In the genomic region with DNA sequence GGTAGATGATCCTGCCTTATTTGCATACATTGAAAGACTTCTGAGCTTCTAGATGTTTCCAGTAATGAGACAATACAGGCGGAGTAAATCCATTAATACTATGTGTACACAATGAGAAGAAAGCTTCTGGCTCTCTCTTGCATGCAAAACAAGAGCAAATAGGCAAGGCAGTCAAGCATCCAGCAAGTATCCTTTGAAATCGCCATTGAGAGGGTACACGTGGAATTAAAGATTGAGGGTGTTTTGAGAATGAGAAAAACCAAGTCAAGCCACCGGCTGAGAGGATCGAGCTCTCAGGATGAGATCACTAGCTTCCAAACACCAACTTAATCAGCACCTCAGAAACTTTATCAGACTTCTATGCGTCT, we compare ENCODE assay signal across 25 mouse cellular contexts.
A peak's percentile ranks its signal among the peaks of the same experiment; 100 is the strongest.
DNase-seq lines count a peak whose midpoint lies in the region; ATAC-seq lines count a peak whose summit lies in the region.
"Had no signal": no experiment of that assay in that cellular context is flagged by ENCODE, and none has a peak within 500 bp of the region (broad histone marks: within the 10 kb centered on the region; RNA-seq: fewer than 3 reads in every experiment).

No protein-coding gene starts in this region.

- peaks cover 26% of the 10 kb centered on the region for H3K4me1 ChIP-seq in hindbrain, embryonic 15.5 days (replicated peaks)
- H3K4me1 ChIP-seq in hindbrain, embryonic 16.5 days (ENCODE audit: control insufficient read depth, insufficient read depth, low read depth, low read length), result peaks cover 21% of the 10 kb centered on the region
- peaks cover 33% of the 10 kb centered on the region for H3K4me1 ChIP-seq in forebrain, embryonic 15.5 days
- peaks cover 38% of the 10 kb centered on the region for H3K4me1 ChIP-seq in midbrain, embryonic 13.5 days (replicated peaks)
- H3K4me1 ChIP-seq: embryonic facial prominence, embryonic 12.5 days; limb, embryonic 10.5 days; lung, embryonic 15.5 days had no signal

- peaks cover 3% of the 10 kb centered on the region; the same call in 1 of the 2 replicates for H3K27me3 ChIP-seq in hindbrain, embryonic 15.5 days
- H3K27me3 ChIP-seq in hindbrain, embryonic 16.5 days (replicated peaks; ENCODE audit: control insufficient read depth, insufficient read depth, low read length), result no peaks in the 10 kb centered on the region
- peaks cover 4% of the 10 kb centered on the region; the same call in 1 of the 2 replicates for H3K27me3 ChIP-seq in forebrain, embryonic 15.5 days
- peaks cover 20% of the 10 kb centered on the region for H3K27me3 ChIP-seq in midbrain, embryonic 13.5 days
- H3K27me3 ChIP-seq: CH12.LX; embryonic facial prominence, embryonic 12.5 days; liver, embryonic 15.5 days; lung, embryonic 15.5 days; neural tube, embryonic 15.5 days had no signal

- no peak overlapping the region for H3K4me2 ChIP-seq in hindbrain, embryonic 15.5 days
- H3K4me2 ChIP-seq in hindbrain, embryonic 16.5 days (ENCODE audit: low read length), result no peak overlapping the region
- H3K4me2 ChIP-seq in forebrain, embryonic 15.5 days (replicated peaks), result no peak overlapping the region
- no peak overlapping the region for H3K4me2 ChIP-seq in midbrain, embryonic 13.5 days (replicated peaks)
- H3K4me2 ChIP-seq: embryonic facial prominence, embryonic 12.5 days; liver, embryonic 15.5 days; lung, embryonic 15.5 days; neural tube, embryonic 15.5 days had no signal

- no peak overlapping the region for H3K9ac ChIP-seq in hindbrain, embryonic 15.5 days
- no peak overlapping the region for H3K9ac ChIP-seq in hindbrain, embryonic 16.5 days (ENCODE audit: low read depth, low read length)
- H3K9ac ChIP-seq in forebrain, embryonic 15.5 days (replicated peaks), result no peak overlapping the region
- no peak overlapping the region for H3K9ac ChIP-seq in midbrain, embryonic 13.5 days (replicated peaks)
- H3K9ac ChIP-seq: embryonic facial prominence, embryonic 12.5 days; liver, embryonic 15.5 days; lung, embryonic 15.5 days; neural tube, embryonic 15.5 days had no signal

- no peak for DNase-seq in kidney, postnatal 14 days
- DNase-seq in Muller cell, postnatal 12 days (ENCODE audit: inconsistent ontology term), result no peak
- DNase-seq in spleen, adult 18-20 months, result no peak
- DNase-seq: adrenal gland, adult 8-10 months; B cell, adult 2 months; cerebellum, adult 18-20 months; cerebellum, postnatal 14 days; heart, postnatal 4 days; kidney, adult 2 months; liver; thymus, adult 18-20 months had no signal

- 27% methylated on average over 6 of the region's 6 CpGs for WGBS in hindbrain, embryonic 15.5 days
- WGBS in hindbrain, embryonic 16.5 days, result 30% methylated on average over 6 of the region's 6 CpGs
- WGBS in forebrain, embryonic 15.5 days, result 3% methylated on average over 6 of the region's 6 CpGs
- 4% methylated on average over 6 of the region's 6 CpGs for WGBS in midbrain, embryonic 13.5 days

- ATAC-seq in hindbrain, embryonic 15.5 days (ENCODE audit: low FRiP score, low read depth), result no peak
- ATAC-seq in hindbrain, embryonic 16.5 days, result no peak
- 0 out of 2 replicates have a peak, but pooled peaks have one; percentile 2 for ATAC-seq in forebrain, embryonic 15.5 days (replicated peaks)
- ATAC-seq in midbrain, embryonic 13.5 days, result no peak
- ATAC-seq: inflammation-experienced regulatory T-cells, adult 6 months had no signal

- peak overlapping the region; percentile 43; the same call in 1 of the 2 replicates for H3K27ac ChIP-seq in hindbrain, embryonic 15.5 days (replicated peaks)
- H3K27ac ChIP-seq in hindbrain, embryonic 16.5 days (ENCODE audit: low read depth, low read length), result no peak overlapping the region
- peak overlapping the region; percentile 82 for H3K27ac ChIP-seq in forebrain, embryonic 15.5 days (replicated peaks)
- 0 out of 2 replicates have a peak overlapping the region, but pooled peaks have one; percentile 46 for H3K27ac ChIP-seq in midbrain, embryonic 13.5 days
- H3K27ac ChIP-seq: embryonic facial prominence, embryonic 12.5 days; kidney, postnatal 0 days; limb, embryonic 10.5 days; liver, embryonic 15.5 days; lung, embryonic 15.5 days; macrophage had no signal

- H3K4me3 ChIP-seq in hindbrain, embryonic 15.5 days, result no peak overlapping the region
- H3K4me3 ChIP-seq in hindbrain, embryonic 16.5 days (ENCODE audit: low read length), result no peak overlapping the region
- H3K4me3 ChIP-seq in forebrain, embryonic 15.5 days, result no peak overlapping the region
- no peak overlapping the region for H3K4me3 ChIP-seq in midbrain, embryonic 13.5 days (replicated peaks)
- H3K4me3 ChIP-seq: embryonic facial prominence, embryonic 12.5 days; limb, embryonic 10.5 days; liver, embryonic 15.5 days; lung, embryonic 15.5 days; neural tube, embryonic 15.5 days had no signal

- no peaks in the 10 kb centered on the region for H3K36me3 ChIP-seq in hindbrain, embryonic 15.5 days
- H3K36me3 ChIP-seq in hindbrain, embryonic 16.5 days (ENCODE audit: control insufficient read depth, insufficient read depth, low read length), result no peaks in the 10 kb centered on the region
- H3K36me3 ChIP-seq in forebrain, embryonic 15.5 days, result no peaks in the 10 kb centered on the region
- H3K36me3 ChIP-seq in midbrain, embryonic 13.5 days, result no peaks in the 10 kb centered on the region
- H3K36me3 ChIP-seq: embryonic facial prominence, embryonic 12.5 days; limb, embryonic 10.5 days; liver, embryonic 15.5 days; lung, embryonic 15.5 days; neural tube, embryonic 15.5 days had no signal

- H3K9me3 ChIP-seq in hindbrain, embryonic 15.5 days, result no peaks in the 10 kb centered on the region
- no peaks in the 10 kb centered on the region for H3K9me3 ChIP-seq in hindbrain, embryonic 16.5 days (ENCODE audit: control insufficient read depth, low read length)
- no peaks in the 10 kb centered on the region for H3K9me3 ChIP-seq in forebrain, embryonic 15.5 days
- H3K9me3 ChIP-seq in midbrain, embryonic 13.5 days, result no peaks in the 10 kb centered on the region
- H3K9me3 ChIP-seq: embryonic facial prominence, embryonic 12.5 days; G1E; limb, embryonic 10.5 days; liver, embryonic 15.5 days; lung, embryonic 15.5 days; neural tube, embryonic 15.5 days had no signal
